ENCODE assay signal across 8 mouse cellular contexts in the genomic region with DNA sequence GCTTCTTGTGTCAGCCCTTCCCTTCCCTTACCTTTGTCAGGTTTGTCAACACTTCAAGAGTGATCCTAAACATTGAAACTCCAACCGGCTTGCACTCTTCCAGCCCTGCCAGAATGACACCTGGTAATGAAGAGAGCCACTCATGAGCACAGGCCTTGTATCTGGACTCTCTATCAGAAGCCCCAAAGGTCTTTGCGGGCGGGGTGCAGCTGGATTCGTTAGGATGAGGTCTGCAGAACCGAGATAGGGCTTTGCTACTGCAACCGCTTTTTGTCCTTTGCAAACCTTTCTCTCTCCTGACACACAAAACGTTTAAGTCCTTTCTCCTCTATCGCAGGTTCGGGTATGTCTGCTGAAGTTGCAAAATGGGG. TPM values are rescaled to one million over a fixed set of nuclear protein-coding genes. Genes with fewer than 3 reads are reported as not detected.
DNase-seq lines count a peak whose midpoint lies in the region; ATAC-seq and TF ChIP-seq lines count a peak whose summit lies in the region.

A gene (minus strand): TSS at position 131 of the 371 bp plus-strand sequence.

- no peaks in the 10 kb centered on the region for H3K9me3 ChIP-seq in MEL (replicated peaks; ENCODE audit: insufficient read depth, low read length)
- no peaks in the 10 kb centered on the region for H3K9me3 ChIP-seq in forebrain, embryonic 12.5 days
- no peaks in the 10 kb centered on the region for H3K9me3 ChIP-seq in hindbrain, embryonic 14.5 days (ENCODE audit: control insufficient read depth, low read length)

- DNase-seq in gastrocnemius, adult 18-20 months (ENCODE audit: low spot score), result no peak
- DNase-seq in gastrocnemius, postnatal 25 days, result no peak
- peak; percentile 93 for DNase-seq in MEL (ENCODE audit: low read depth, low spot score)
- no peak for DNase-seq in hindbrain, embryonic 14.5 days (ENCODE audit: low spot score)
- no peak for DNase-seq in ovary, postnatal 14 days (ENCODE audit: low spot score)

- peak within 1 kb of the TSS; percentile 89 for H3K27ac ChIP-seq in MEL (ENCODE audit: control insufficient read depth, low read depth, low read length)
- no peak within 1 kb of the TSS for H3K27ac ChIP-seq in forebrain, embryonic 12.5 days
- H3K27ac ChIP-seq in hindbrain, embryonic 14.5 days, result no peak within 1 kb of the TSS

- WGBS in forebrain, embryonic 12.5 days, result 20% methylated on average over 9 of the region's 9 CpGs
- 22% methylated on average over 9 of the region's 9 CpGs for WGBS in hindbrain, embryonic 14.5 days

- TF ChIP-seq EP300 in MEL (IDR thresholded peaks at IDR 0.05; ENCODE audit: low read depth in 1 of 2, low read length in 2 of 2), result peak; percentile 94 to 98

- no peak for TF ChIP-seq CTCF in MEL (IDR thresholded peaks at IDR 0.05 in 2 of 3, conservative IDR thresholded peaks at IDR 0.05 in 1 of 3; ENCODE audit: control insufficient read depth in 1 of 3, insufficient read depth in 1 of 3, low read depth in 2 of 3, low read length in 3 of 3, poor library complexity in 1 of 3, severe bottlenecking in 1 of 3)

- H3K4me3 ChIP-seq in MEL (ENCODE audit: control insufficient read depth in 1 of 2, insufficient read depth in 1 of 2, low read depth in 2 of 2, low read length in 2 of 2), result peak within 1 kb of the TSS; percentile 76 to 93
- H3K4me3 ChIP-seq in forebrain, embryonic 12.5 days (replicated peaks), result peak within 1 kb of the TSS; percentile 65
- H3K4me3 ChIP-seq in hindbrain, embryonic 14.5 days (replicated peaks; ENCODE audit: low read length), result peak within 1 kb of the TSS; percentile 53

- H3K36me3 ChIP-seq in MEL (ENCODE audit: control insufficient read depth in 1 of 2, insufficient read depth in 2 of 2, low read length in 2 of 2), result peaks cover 13 to 23% of the 10 kb centered on the region in 2 experiments
- H3K36me3 ChIP-seq in forebrain, embryonic 12.5 days (replicated peaks), result no peaks in the 10 kb centered on the region
- no peaks in the 10 kb centered on the region for H3K36me3 ChIP-seq in hindbrain, embryonic 14.5 days (replicated peaks; ENCODE audit: control insufficient read depth, insufficient read depth)

- H3K9ac ChIP-seq in MEL (ENCODE audit: control insufficient read depth, low read depth, low read length, poor library complexity, severe bottlenecking), result peak within 1 kb of the TSS; percentile 82
- H3K9ac ChIP-seq in forebrain, embryonic 12.5 days, result peak within 1 kb of the TSS; percentile 56
- peak within 1 kb of the TSS; percentile 56 for H3K9ac ChIP-seq in hindbrain, embryonic 14.5 days

- H3K27me3 ChIP-seq in MEL (ENCODE audit: control insufficient read depth in 1 of 2, insufficient read depth in 2 of 2, low read length in 2 of 2), result no peaks in the 10 kb centered on the region
- peaks cover 23% of the 10 kb centered on the region for H3K27me3 ChIP-seq in forebrain, embryonic 12.5 days
- H3K27me3 ChIP-seq in hindbrain, embryonic 14.5 days (ENCODE audit: control insufficient read depth, insufficient read depth, low read length), result peaks cover 16% of the 10 kb centered on the region; the same call in 1 of the 2 replicates

- peaks cover 11 to 15% of the 10 kb centered on the region in 2 experiments for H3K4me1 ChIP-seq in MEL (ENCODE audit: control insufficient read depth in 1 of 2, insufficient read depth in 2 of 2, low read length in 2 of 2)
- H3K4me1 ChIP-seq in forebrain, embryonic 12.5 days, result peaks cover 10% of the 10 kb centered on the region
- 0 out of 2 replicates have a peak, but pooled peaks cover 3% of the 10 kb centered on the region for H3K4me1 ChIP-seq in hindbrain, embryonic 14.5 days (replicated peaks; ENCODE audit: control insufficient read depth, insufficient read depth, low read length)

- peaks cover 16% of the 10 kb centered on the region for H3K79me2 ChIP-seq in MEL (ENCODE audit: control insufficient read depth, insufficient read depth, low read length, poor library complexity)

- TF ChIP-seq RAD21 in MEL (IDR thresholded peaks at IDR 0.05; ENCODE audit: low read depth, low read length), result no peak

- peak in 1 of 2 experiments; percentile 68; a peak in 2 of 4 replicates for TF ChIP-seq POLR2A in MEL (IDR thresholded peaks at IDR 0.05; ENCODE audit: control insufficient read depth in 1 of 2, insufficient read depth in 1 of 2, low read depth in 1 of 2, low read length in 2 of 2, poor library complexity in 1 of 2)

- H3K4me2 ChIP-seq in forebrain, embryonic 12.5 days, result peak within 1 kb of the TSS; percentile 88
- peak within 1 kb of the TSS; percentile 92 for H3K4me2 ChIP-seq in hindbrain, embryonic 14.5 days (replicated peaks)

- ATAC-seq in forebrain, embryonic 12.5 days (ENCODE audit: low FRiP score), result no peak
- ATAC-seq in hindbrain, embryonic 14.5 days (ENCODE audit: low FRiP score), result no peak
- peak; percentile 76 for ATAC-seq in megakaryocyte progenitor cell, adult 5-6 weeks (replicated peaks; ENCODE audit: poor library complexity)
- no peak for ATAC-seq in granulocyte monocyte progenitor cell, adult 5-6 weeks (replicated peaks; ENCODE audit: poor library complexity, severe bottlenecking)

TF ChIP-seq in MEL, 35 proteins besides CTCF, POLR2A, EP300 and RAD21 (continues in another document):
- peak; percentile 9; the same call in 1 of the 2 replicates for TF ChIP-seq MAFK (IDR thresholded peaks at IDR 0.05; ENCODE audit: borderline replicate concordance, low read depth, low read length)
- no peak for TF ChIP-seq GABPA (IDR thresholded peaks at IDR 0.05; ENCODE audit: low read depth, low read length)
- TF ChIP-seq SIN3A (IDR thresholded peaks at IDR 0.05; ENCODE audit: low read length), result peak; percentile 78
- TF ChIP-seq BHLHE40 (IDR thresholded peaks at IDR 0.05; ENCODE audit: borderline replicate concordance, low read depth, low read length), result peak; percentile 43; the same call in 1 of the 2 replicates
- peak; percentile 66 for TF ChIP-seq ZMIZ1 (IDR thresholded peaks at IDR 0.05; ENCODE audit: low read depth, low read length)
- peak; percentile 60; the same call in 1 of the 2 replicates for TF ChIP-seq NELFE (IDR thresholded peaks at IDR 0.05; ENCODE audit: low read depth, low read length)
- no peak for TF ChIP-seq CHD2 (IDR thresholded peaks at IDR 0.05; ENCODE audit: low read length)
- TF ChIP-seq MYC (IDR thresholded peaks at IDR 0.05; ENCODE audit: low read depth, low read length), result no peak
- 0 out of 2 replicates have a peak, but pooled peaks have one; percentile 3 for TF ChIP-seq CHD1 (IDR thresholded peaks at IDR 0.05; ENCODE audit: low read depth, low read length)
- TF ChIP-seq MYB (IDR thresholded peaks at IDR 0.05; ENCODE audit: low read depth, low read length), result peak; percentile 96
- no peak for TF ChIP-seq NRF1 (IDR thresholded peaks at IDR 0.05; ENCODE audit: insufficient read depth, low read depth, low read length, poor library complexity, severe bottlenecking)
- no peak for TF ChIP-seq MAX (IDR thresholded peaks at IDR 0.05; ENCODE audit: low read length)
- TF ChIP-seq TBP (IDR thresholded peaks at IDR 0.05; ENCODE audit: low read depth, low read length), result peak; percentile 79
- TF ChIP-seq MAZ (IDR thresholded peaks at IDR 0.05; ENCODE audit: low read depth, low read length), result peak; percentile 77; the same call in 1 of the 2 replicates
- peak; percentile 72 for TF ChIP-seq MXI1 (IDR thresholded peaks at IDR 0.05; ENCODE audit: low read depth, low read length)
- TF ChIP-seq RCOR1 (IDR thresholded peaks at IDR 0.05; ENCODE audit: low read depth, low read length), result peak; percentile 68; the same call in 1 of the 2 replicates
- no peak for TF ChIP-seq ELF1 (IDR thresholded peaks at IDR 0.05; ENCODE audit: low read depth, low read length)
- no peak for TF ChIP-seq E2F4 (IDR thresholded peaks at IDR 0.05; ENCODE audit: borderline replicate concordance, low read depth, low read length)
- no peak for TF ChIP-seq SMC3 (IDR thresholded peaks at IDR 0.05; ENCODE audit: low read depth, low read length)
- no peak for TF ChIP-seq ZC3H11A (IDR thresholded peaks at IDR 0.05; ENCODE audit: low read depth, low read length)
- TF ChIP-seq USF1 (IDR thresholded peaks at IDR 0.05; ENCODE audit: low read depth, low read length), result no peak
- no peak for TF ChIP-seq USF2 (IDR thresholded peaks at IDR 0.05; ENCODE audit: borderline replicate concordance in 1 of 2, insufficient read depth in 1 of 2, low read depth in 1 of 2, low read length in 2 of 2)
- TF ChIP-seq ZKSCAN1 (IDR thresholded peaks at IDR 0.05; ENCODE audit: low read depth, low read length), result no peak
- TF ChIP-seq POLR2AphosphoS5 (IDR thresholded peaks at IDR 0.05; ENCODE audit: borderline replicate concordance, low read depth, low read length), result no peak
- TF ChIP-seq JUND (IDR thresholded peaks at IDR 0.05; ENCODE audit: low read depth, low read length), result 0 out of 2 replicates have a peak, but pooled peaks have one; percentile 28
- TF ChIP-seq ZNF384 (IDR thresholded peaks at IDR 0.05; ENCODE audit: low read depth, low read length), result no peak
- TF ChIP-seq UBTF (IDR thresholded peaks at IDR 0.05; ENCODE audit: borderline replicate concordance, insufficient read depth, low read depth, low read length), result no peak
- TF ChIP-seq ETS1 (IDR thresholded peaks at IDR 0.05; ENCODE audit: low read depth, low read length), result peak; percentile 88
- TF ChIP-seq HCFC1 (IDR thresholded peaks at IDR 0.05; ENCODE audit: low read depth, low read length), result peak; percentile 53; the same call in 1 of the 2 replicates
- TF ChIP-seq MEF2A (IDR thresholded peaks at IDR 0.05; ENCODE audit: extremely low read depth, insufficient replicate concordance, low read depth, low read length, poor library complexity, severe bottlenecking), result no peak
- peak; percentile 98 for TF ChIP-seq TCF12 (IDR thresholded peaks at IDR 0.05; ENCODE audit: low read depth, low read length)
- TF ChIP-seq KAT2A (conservative IDR thresholded peaks at IDR 0.05; ENCODE audit: low read depth, low read length), result no peak

RNA-seq across cellular contexts. Expression of the gene that starts here (rescaled TPM):
- 10 to 100 TPM; 19.8 to 31.5 TPM for total RNA-seq in gastrocnemius, adult 18-20 months (2021)
- total RNA-seq in gastrocnemius, postnatal 25 days (2021), result 10 to 100 TPM in 1 of 2 experiments, 1 to 10 TPM in 1; 9.2 to 12.0 TPM
- 47.2 and 74.7 TPM in 2 replicates for total RNA-seq in MEL (2012; rRNA removed)
- polyA plus RNA-seq in MEL (2012; ENCODE audit: insufficient read depth in 1 of 2, insufficient read length in 2 of 2, low read depth in 1 of 2, low replicate concordance in 2 of 2, missing spikeins in 1 of 2), result 10 to 100 TPM in 1 of 2 experiments, not detected in 1; 36.8 TPM
- 15.4 and 16.6 TPM in 2 replicates for polyA plus RNA-seq in forebrain, embryonic 12.5 days (2016; fragmentation: Nextera tagmentation; extraction: Ambion mirVana)
- 45.4 and 48.9 TPM in 2 replicates for polyA plus RNA-seq in hindbrain, embryonic 14.5 days (2014; fragmentation: Nextera tagmentation; extraction: Ambion mirVana)
- 26.6 and 38.3 TPM in 2 replicates for total RNA-seq in megakaryocyte progenitor cell, adult 5-6 weeks (2015)
- 25.5 and 38.6 TPM in 2 replicates for total RNA-seq in megakaryocyte progenitor cell, adult 5-6 weeks (2017)
- total RNA-seq in granulocyte monocyte progenitor cell, adult 5-6 weeks (2014; fragmentation: Nextera tagmentation), result 4.6 and 11.2 TPM in 2 replicates
- 8.6 and 10.6 TPM in 2 replicates for total RNA-seq in granulocyte monocyte progenitor cell, adult 5-6 weeks (2017)
